ENCODE assay signal across 8 mouse cellular contexts in genomic region chr19:40271308-40271892, GRCm38 (mm10). TPM values are rescaled to one million over a fixed set of nuclear protein-coding genes. Genes with fewer than 3 reads are reported as not detected.
A peak's percentile ranks its signal among the peaks of the same experiment; 100 is the strongest.
DNase-seq lines count a peak whose midpoint lies in the region; ATAC-seq and TF ChIP-seq lines count a peak whose summit lies in the region.

Gene Pdlim1, minus strand, starts transcription at chr19:40271842.

- H3K4me2 ChIP-seq in intestine, postnatal 0 days (replicated peaks; ENCODE audit: low read depth) = peak within 1 kb of the TSS; percentile 90
- H3K4me2 ChIP-seq in liver, embryonic 15.5 days = peak within 1 kb of the TSS; percentile 91

- peaks cover 10% of the 10 kb centered on the region for H3K4me1 ChIP-seq in intestine, postnatal 0 days (replicated peaks; ENCODE audit: control insufficient read depth, insufficient read depth, low read length)
- H3K4me1 ChIP-seq in liver, embryonic 15.5 days (replicated peaks) = peaks cover 51% of the 10 kb centered on the region
- peaks cover 22% of the 10 kb centered on the region for H3K4me1 ChIP-seq in thymus, adult 2 months (replicated peaks; ENCODE audit: control insufficient read depth, insufficient read depth, low read length)

- H3K27ac ChIP-seq in left cerebral cortex, adult 2 months = peak within 1 kb of the TSS; percentile 19; the same call in 1 of the 2 replicates
- H3K27ac ChIP-seq in intestine, postnatal 0 days (ENCODE audit: low read depth, low read length) = peak within 1 kb of the TSS; percentile 82
- peak within 1 kb of the TSS; percentile 64 for H3K27ac ChIP-seq in liver, embryonic 15.5 days (replicated peaks)
- peak within 1 kb of the TSS; percentile 55 for H3K27ac ChIP-seq in thymus, adult 2 months (ENCODE audit: control insufficient read depth, insufficient read depth, low read length)

- peak within 1 kb of the TSS; percentile 55 for H3K4me3 ChIP-seq in left cerebral cortex, adult 2 months
- peak within 1 kb of the TSS; percentile 87 for H3K4me3 ChIP-seq in intestine, postnatal 0 days (ENCODE audit: low read depth, low read length)
- H3K4me3 ChIP-seq in liver, embryonic 15.5 days (replicated peaks) = peak within 1 kb of the TSS; percentile 72
- peak within 1 kb of the TSS; percentile 87 for H3K4me3 ChIP-seq in thymus, adult 2 months (ENCODE audit: control insufficient read depth, insufficient read depth, low read length)

- no peaks in the 10 kb centered on the region for H3K9me3 ChIP-seq in intestine, postnatal 0 days (ENCODE audit: control insufficient read depth)
- no peaks in the 10 kb centered on the region for H3K9me3 ChIP-seq in liver, embryonic 15.5 days (replicated peaks)

- peak; percentile 32; the same call in 1 of the 2 replicates for TF ChIP-seq POLR2A in thymus, adult 2 months (IDR thresholded peaks at IDR 0.05; ENCODE audit: control insufficient read depth, extremely low read depth, insufficient read depth, low read length, poor library complexity)

- peak in 1 of 2 experiments; percentile 31 for DNase-seq in left cerebral cortex, adult 2 months (ENCODE audit: extremely low spot score in 1 of 2, low spot score in 2 of 2)
- no peak for DNase-seq in left cerebral cortex, adult 9 months (ENCODE audit: low spot score in 2 of 2)
- DNase-seq in embryo, embryonic 10 days (ENCODE audit: low spot score) = peak; percentile 82
- peak; percentile 74 for DNase-seq in neural tube, embryonic 10.5 days (ENCODE audit: extremely low spot score, low spot score)
- DNase-seq in thymus, adult 2 months = peak; percentile 69

- WGBS in intestine, postnatal 0 days = under 1% methylated on average over 40 of the region's 54 CpGs
- under 1% methylated on average over 52 of the region's 54 CpGs for WGBS in liver, embryonic 15.5 days (ENCODE audit: insufficient replicate concordance)
- WGBS in thymus, adult 2 months = under 1% methylated on average over 54 of the region's 54 CpGs

- intact Hi-C loops in left cerebral cortex, adult 2 months (cut with DNase I) = no loop called here

- no peak for TF ChIP-seq CTCF in left cerebral cortex, adult 2 months (IDR thresholded peaks at IDR 0.05)
- TF ChIP-seq CTCF in intestine, postnatal 0 days (IDR thresholded peaks at IDR 0.05; ENCODE audit: low read depth) = no peak
- TF ChIP-seq CTCF in thymus, adult 2 months (IDR thresholded peaks at IDR 0.05; ENCODE audit: borderline replicate concordance, control insufficient read depth, extremely low read depth, insufficient read depth, low read length, poor library complexity) = no peak

- H3K36me3 ChIP-seq in intestine, postnatal 0 days (ENCODE audit: control insufficient read depth, insufficient read depth) = no peaks in the 10 kb centered on the region
- no peaks in the 10 kb centered on the region for H3K36me3 ChIP-seq in liver, embryonic 15.5 days (replicated peaks)
- H3K36me3 ChIP-seq in thymus, adult 2 months (ENCODE audit: control insufficient read depth, insufficient read depth, low read length) = no peaks in the 10 kb centered on the region

- peak; percentile 69 for ATAC-seq in granulocyte monocyte progenitor cell, adult 5-6 weeks (replicated peaks; ENCODE audit: poor library complexity, severe bottlenecking)
- ATAC-seq in intestine, postnatal 0 days = peak; percentile 85
- peak; percentile 90 for ATAC-seq in liver, embryonic 15.5 days (ENCODE audit: insufficient read depth)

- H3K27me3 ChIP-seq in intestine, postnatal 0 days (replicated peaks; ENCODE audit: control insufficient read depth, insufficient read depth, low read length) = no peaks in the 10 kb centered on the region
- peaks cover 27% of the 10 kb centered on the region for H3K27me3 ChIP-seq in liver, embryonic 15.5 days
- H3K27me3 ChIP-seq in thymus, adult 2 months (ENCODE audit: control insufficient read depth, insufficient read depth, low read length) = no peaks in the 10 kb centered on the region

- peak within 1 kb of the TSS; percentile 72 for H3K9ac ChIP-seq in intestine, postnatal 0 days (ENCODE audit: low read depth, low read length)
- peak within 1 kb of the TSS; percentile 63 for H3K9ac ChIP-seq in liver, embryonic 15.5 days

RNA-seq across cellular contexts. Expression of gene Pdlim1, which starts in this region (rescaled TPM):
- 10 to 100 TPM; 16.7 to 20.1 TPM for total RNA-seq in left cerebral cortex, adult 2 months (2021)
- total RNA-seq in granulocyte monocyte progenitor cell, adult 5-6 weeks (2014; fragmentation: Nextera tagmentation) = 22.7 and 52.6 TPM in 2 replicates
- 18.3 and 41.9 TPM in 2 replicates for total RNA-seq in granulocyte monocyte progenitor cell, adult 5-6 weeks (2017)
- polyA plus RNA-seq in intestine, postnatal 0 days (2015; fragmentation: Nextera tagmentation; extraction: Ambion mirVana) = 167 and 175 TPM in 2 replicates
- 68.0 and 70.4 TPM in 2 replicates for polyA plus RNA-seq in liver, embryonic 15.5 days (2015; fragmentation: Nextera tagmentation; extraction: Ambion mirVana)
- 133 and 136 TPM in 2 replicates for polyA plus RNA-seq in thymus, adult 2 months (2012; rRNA removed)

Comparison
In these comparisons a context has a peak if more than half of its experiments do, and no peak if none do; other contexts are left out.
1. DNase-seq: peak in embryo, embryonic 10 days (single experiment), neural tube, embryonic 10.5 days (single experiment) and thymus, adult 2 months (single experiment); none in left cerebral cortex, adult 9 months (0 of 2).
2. H3K27ac ChIP-seq: peak in every context shown above with its lines; median percentile 82 in intestine, postnatal 0 days; 64 in liver, embryonic 15.5 days; 55 in thymus, adult 2 months; 19 in left cerebral cortex, adult 2 months.
3. Peak in every context shown above with its lines, with median percentiles within 50 percentile points of each other: H3K4me3 ChIP-seq and ATAC-seq.